Mouse (Mus musculus): ENCODE results near the gene Emsy. TPM values are rescaled to one million over a fixed set of nuclear protein-coding genes. Genes with fewer than 3 reads are reported as not detected.

Gene Emsy
- total and polyA plus RNA-seq, 3 experiments = 12.3 to 25.2 (median 14.6) TPM

DNA sequence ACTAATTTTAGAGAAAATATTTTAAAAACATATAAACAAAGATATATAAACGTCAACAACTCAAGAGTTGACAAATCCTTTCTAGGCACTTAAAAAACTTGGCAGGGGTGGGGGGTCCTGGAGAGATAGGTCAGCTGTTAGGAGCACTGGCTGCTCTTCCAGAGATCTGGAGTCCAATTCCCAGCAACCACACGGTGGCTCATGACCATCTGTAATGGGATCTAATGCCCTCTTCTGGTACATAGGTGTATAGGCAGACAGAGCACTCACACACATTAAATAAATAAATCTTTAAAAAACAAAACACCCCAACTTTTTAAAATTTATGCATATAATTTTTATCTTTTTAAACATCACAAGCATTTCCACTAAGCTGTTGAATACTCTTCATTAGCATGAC, 40.9 kb upstream of the Emsy start:
- dilution Hi-C loops (cut with MboI; ENCODE audit: extremely low pct_ligation_motif_present, extremely low pct_unique_long_range_greater_than_20kb, low sequenced_read_pairs) (no loop called here), in situ Hi-C loops (cut with MboI; ENCODE audit: low pct_ligation_motif_present, low pct_unique_long_range_greater_than_20kb, low sequenced_read_pairs) (no loop called here)
- TF ChIP-seq MEF2A (IDR thresholded peaks at IDR 0.05; ENCODE audit: borderline replicate concordance, low read depth, low read length) (no peak), SMC3 (IDR thresholded peaks at IDR 0.05; ENCODE audit: low read depth, low read length) (peak; percentile 51), RAD21 (IDR thresholded peaks at IDR 0.05; ENCODE audit: low read depth, low read length) (peak; percentile 32), CTCF (conservative IDR thresholded peaks at IDR 0.05 in 1 of 2, IDR thresholded peaks at IDR 0.05 in 1 of 2; ENCODE audit: low read depth in 2 of 2, low read length in 2 of 2) (peak in 1 of 2 experiments; percentile 78; a peak in 3 of 4 replicates)
- no peak overlapping the region for H3K27ac ChIP-seq (ENCODE audit: insufficient read depth, low read depth)
- H3K9me3 ChIP-seq (replicated peaks; ENCODE audit: low read length) = no peaks in the 10 kb centered on the region
- no peak overlapping the region for H3K9ac ChIP-seq (ENCODE audit: insufficient read depth, low read depth)
- H3K4me3 ChIP-seq (replicated peaks in 1 of 3; ENCODE audit: low read depth in 2 of 3, low read length in 2 of 3, poor library complexity in 1 of 3) = no peak overlapping the region
- no peak overlapping the region; the same call in 1 of the 2 replicates for H3K4me2 ChIP-seq (ENCODE audit: insufficient read depth, low read depth, poor library complexity, severe bottlenecking)
- no peaks in the 10 kb centered on the region for H3K27me3 ChIP-seq (replicated peaks)
- H3K4me1 ChIP-seq (ENCODE audit: control insufficient read depth in 1 of 2, insufficient read depth in 2 of 2) = peaks cover 2 to 15% of the 10 kb centered on the region in 2 experiments; a peak in 2 of 4 replicates
- H3K79me2 ChIP-seq (replicated peaks; ENCODE audit: control insufficient read depth, extremely low read depth, insufficient read depth, poor library complexity, severe bottlenecking) = 0 out of 2 replicates have a peak, but pooled peaks cover 3% of the 10 kb centered on the region
- peak; percentile 27 for DNase-seq (ENCODE audit: extremely low read depth)
- H3K36me3 ChIP-seq (replicated peaks in 1 of 2; ENCODE audit: control insufficient read depth in 1 of 2, insufficient read depth in 1 of 2, low read length in 1 of 2) = peaks cover 0 to 3% of the 10 kb centered on the region in 2 experiments

DNA sequence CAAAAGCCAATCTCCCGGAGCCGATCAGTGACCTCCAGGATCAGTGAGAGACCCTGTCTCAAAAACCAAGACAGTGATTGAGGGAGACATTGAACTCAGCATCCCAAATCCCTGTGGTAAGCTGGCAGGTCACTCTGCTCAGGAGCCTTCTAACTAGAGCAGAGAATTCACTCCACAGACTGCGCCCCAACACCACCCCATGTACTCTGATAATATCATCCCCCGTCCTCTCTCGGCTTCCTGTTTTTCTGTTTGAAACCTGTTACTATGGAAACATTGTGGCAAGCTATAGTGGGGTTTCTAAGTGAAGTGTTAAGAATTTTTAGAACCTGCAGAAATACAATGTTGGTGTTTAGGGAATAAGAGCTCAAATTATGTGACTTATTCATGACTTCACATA, 37.5 kb upstream of the Emsy start:
- Histone ChIP-seq H3K79me2 (replicated peaks; ENCODE audit: control insufficient read depth, extremely low read depth, insufficient read depth, poor library complexity, severe bottlenecking) (no peaks in the 10 kb centered on the region), H3K27me3 (replicated peaks) (no peaks in the 10 kb centered on the region), H3K36me3 (replicated peaks in 1 of 2; ENCODE audit: control insufficient read depth in 1 of 2, insufficient read depth in 1 of 2, low read length in 1 of 2) (no peaks in the 10 kb centered on the region), H3K4me1 (ENCODE audit: control insufficient read depth in 1 of 2, insufficient read depth in 2 of 2) (peaks cover 7 to 20% of the 10 kb centered on the region in 2 experiments; a peak in 2 of 4 replicates), H3K9me3 (replicated peaks; ENCODE audit: low read length) (no peaks in the 10 kb centered on the region), H3K4me2 (ENCODE audit: insufficient read depth, low read depth, poor library complexity, severe bottlenecking) (no peak overlapping the region), H3K27ac (ENCODE audit: insufficient read depth, low read depth) (no peak overlapping the region), H3K4me3 (replicated peaks in 1 of 3; ENCODE audit: low read depth in 2 of 3, low read length in 2 of 3, poor library complexity in 1 of 3) (no peak overlapping the region), H3K9ac (ENCODE audit: insufficient read depth, low read depth) (no peak overlapping the region)
- dilution Hi-C loops (cut with MboI; ENCODE audit: extremely low pct_ligation_motif_present, extremely low pct_unique_long_range_greater_than_20kb, low sequenced_read_pairs) = no loop called here
- in situ Hi-C loops (cut with MboI; ENCODE audit: low pct_ligation_motif_present, low pct_unique_long_range_greater_than_20kb, low sequenced_read_pairs) = no loop called here
- no peak for TF ChIP-seq CTCF (conservative IDR thresholded peaks at IDR 0.05 in 1 of 2, IDR thresholded peaks at IDR 0.05 in 1 of 2; ENCODE audit: low read depth in 2 of 2, low read length in 2 of 2)
- TF ChIP-seq POLR2AphosphoS2 (IDR thresholded peaks at IDR 0.05; ENCODE audit: low read depth, low read length) = no peak
- peak; percentile 41 for DNase-seq (ENCODE audit: extremely low read depth)

DNA sequence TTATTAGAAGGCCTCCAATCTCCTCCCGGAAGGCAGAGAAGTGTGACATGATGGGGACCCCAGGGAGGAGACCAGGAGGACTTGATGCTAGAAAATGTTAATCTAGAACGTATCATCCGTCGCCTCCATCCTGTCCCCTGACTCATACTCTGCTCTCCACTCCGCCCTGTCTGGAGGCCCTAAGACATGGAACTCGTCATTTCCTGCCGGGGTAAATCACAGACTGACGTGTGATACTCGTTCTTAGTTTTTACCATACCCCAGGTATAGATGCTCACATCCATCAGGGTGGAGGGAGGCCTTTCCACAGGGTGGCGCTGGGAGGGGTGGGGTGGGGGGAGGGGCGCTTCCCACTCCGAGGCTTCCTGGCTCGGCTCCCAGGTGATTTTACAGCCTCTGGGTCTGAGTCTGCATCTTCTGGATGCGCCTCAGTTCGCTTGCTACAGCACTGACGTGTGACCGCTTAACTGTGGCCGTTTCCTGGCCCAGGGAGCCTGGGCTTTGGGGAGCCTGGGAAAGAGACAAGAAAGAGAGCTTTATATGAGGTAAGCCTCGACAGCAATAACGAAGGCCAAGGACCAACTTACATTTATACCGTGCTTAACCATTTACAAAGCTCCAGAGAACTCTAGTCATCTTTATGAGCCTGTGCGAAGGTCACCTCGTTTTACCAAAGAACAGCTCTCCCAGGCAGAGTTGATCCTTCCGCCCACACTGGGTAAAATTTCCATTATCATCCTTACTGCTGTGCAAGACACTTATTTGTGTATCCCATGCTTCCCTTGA, 36.4 kb upstream of the Emsy start:
- H3K27me3 ChIP-seq (replicated peaks) = no peaks in the 10 kb centered on the region
- no peaks in the 10 kb centered on the region for H3K36me3 ChIP-seq (replicated peaks in 1 of 2; ENCODE audit: control insufficient read depth in 1 of 2, insufficient read depth in 1 of 2, low read length in 1 of 2)
- dilution Hi-C loops (cut with MboI; ENCODE audit: extremely low pct_ligation_motif_present, extremely low pct_unique_long_range_greater_than_20kb, low sequenced_read_pairs) = no loop called here
- H3K9ac ChIP-seq (ENCODE audit: insufficient read depth, low read depth) = no peak overlapping the region
- H3K4me3 ChIP-seq (replicated peaks in 1 of 3; ENCODE audit: low read depth in 2 of 3, low read length in 2 of 3, poor library complexity in 1 of 3) = no peak overlapping the region
- H3K4me2 ChIP-seq (ENCODE audit: insufficient read depth, low read depth, poor library complexity, severe bottlenecking) = no peak overlapping the region
- no peaks in the 10 kb centered on the region for H3K79me2 ChIP-seq (replicated peaks; ENCODE audit: control insufficient read depth, extremely low read depth, insufficient read depth, poor library complexity, severe bottlenecking)
- H3K9me3 ChIP-seq (replicated peaks; ENCODE audit: low read length) = no peaks in the 10 kb centered on the region
- in situ Hi-C loops (cut with MboI; ENCODE audit: low pct_ligation_motif_present, low pct_unique_long_range_greater_than_20kb, low sequenced_read_pairs) = no loop called here
- H3K27ac ChIP-seq (ENCODE audit: insufficient read depth, low read depth) = no peak overlapping the region
- no peak for DNase-seq (ENCODE audit: extremely low read depth)
- TF ChIP-seq SIN3A (IDR thresholded peaks at IDR 0.05; ENCODE audit: low read length) = no peak
- TF ChIP-seq MXI1 (IDR thresholded peaks at IDR 0.05; ENCODE audit: low read depth, low read length) = no peak
- peaks cover 8 to 16% of the 10 kb centered on the region in 2 experiments; a peak in 3 of 4 replicates for H3K4me1 ChIP-seq (ENCODE audit: control insufficient read depth in 1 of 2, insufficient read depth in 2 of 2)

All from CH12.LX (cell line).